Mouse (Mus musculus) forebrain, embryonic 13.5 days (tissue): ENCODE measurements around the gene Hes7. TPM values are rescaled to one million over a fixed set of nuclear protein-coding genes. Genes with fewer than 3 reads are reported as not detected.

Experiments
- ATAC-seq: fragments of 200-750 bp; cut with Nextera tagmentation; 2 replicates; pipeline ENCODE4 v1.8.0; 2017
- H3K27ac ChIP-seq: fragments of 300-500 bp; sonication (generic); 2 replicates; pipeline ENCODE4 v1.5.1; 2015; ENCODE audit warnings: inconsistent platforms, mild to moderate bottlenecking, moderate library complexity
- H3K27me3 ChIP-seq: fragments of 300-500 bp; sonication (generic); 2 replicates; pipeline ENCODE4 v1.6.1; 2015; ENCODE audit warnings: mild to moderate bottlenecking, inconsistent platforms
- H3K36me3 ChIP-seq: fragments of 300-500 bp; sonication (generic); 2 replicates; pipeline ENCODE4 v1.6.1; 2015; ENCODE audit warnings: mild to moderate bottlenecking, inconsistent platforms; ENCODE audit not compliant: poor library complexity, severe bottlenecking
- H3K4me1 ChIP-seq: fragments of 300-500 bp; sonication (generic); 2 replicates; pipeline ENCODE4 v1.6.1; 2015; ENCODE audit warnings: inconsistent platforms
- H3K4me2 ChIP-seq: fragments of 300-500 bp; sonication (generic); 2 replicates; pipeline ENCODE4 v1.6.1; 2015; ENCODE audit warnings: inconsistent platforms, mild to moderate bottlenecking, moderate library complexity
- H3K4me3 ChIP-seq: fragments of 300-500 bp; sonication (generic); 2 replicates; pipeline ENCODE4 v1.5.1; 2015; ENCODE audit warnings: mild to moderate bottlenecking, inconsistent platforms
- H3K9ac ChIP-seq: fragments of 300-500 bp; sonication (generic); 2 replicates; pipeline ENCODE4 v1.6.1; 2015; ENCODE audit warnings: mild to moderate bottlenecking, inconsistent platforms
- H3K9me3 ChIP-seq: fragments of 300-500 bp; sonication (generic); replicated peaks from 2 replicates; pipeline ENCODE4 v1.6.1; 2016; ENCODE audit warnings: inconsistent platforms
- WGBS: fragments of 180-500 bp; shearing (Covaris S2); methylation state at CpG from one replicate; pipeline ENCODE4 v1.1.7; 2015; 5-methylcytosine and 5-hydroxymethylcytosine counted together
- polyA plus RNA-seq: library from polyadenylated mRNA; unstranded; fragments of >200 nt; fragmentation: Nextera tagmentation; extraction: Ambion mirVana; gene quantifications from 2 replicates; pipeline ENCODE4 v1.2.1, GENCODE M21; 2015

Hes7 gene
- polyA plus RNA-seq, 1 experiment from 2014 or later: 0.12 TPM

DNA sequence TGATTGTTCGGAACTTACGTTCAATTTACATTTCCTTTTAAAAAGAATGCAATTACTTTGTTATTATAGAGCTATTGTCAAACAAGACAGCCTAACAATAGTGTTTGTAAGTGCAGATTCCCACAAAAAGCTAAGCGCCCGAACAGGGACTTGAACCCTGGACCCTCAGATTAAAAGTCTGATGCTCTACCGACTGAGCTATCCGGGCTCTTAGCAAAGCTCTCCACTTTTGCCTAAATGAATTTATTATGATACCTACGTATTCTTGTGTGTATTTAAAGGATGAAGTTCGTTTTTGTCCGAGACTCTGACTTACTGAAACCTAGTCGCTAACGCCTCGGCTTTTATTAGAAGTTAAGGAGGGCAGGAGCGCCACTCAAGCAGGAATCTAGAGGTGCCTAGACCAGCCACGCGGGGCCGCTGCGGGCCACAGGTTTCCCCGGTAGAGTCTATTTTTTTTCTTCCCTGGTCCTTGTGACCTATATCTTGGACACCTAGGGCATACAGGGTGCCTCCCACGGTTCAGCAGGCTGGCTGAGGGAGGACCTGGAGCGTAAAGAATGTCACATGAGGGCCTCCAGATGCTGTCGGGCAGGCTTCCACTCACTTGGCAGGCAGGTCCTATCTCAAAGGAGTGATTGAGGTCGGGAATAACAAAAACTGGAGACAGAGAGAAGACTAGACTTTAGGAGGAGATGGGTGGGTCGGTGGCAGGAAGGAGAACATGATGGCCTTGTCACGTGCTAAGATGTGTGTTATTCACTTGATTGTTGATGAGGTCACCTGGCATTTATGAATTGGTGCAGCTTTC, 5.0 kb downstream of the Hes7 start:
- Histone ChIP-seq H3K4me1 (peaks cover 33% of the 10 kb centered on the region), H3K36me3 (no peaks in the 10 kb centered on the region), H3K4me2 (peak overlapping the region; percentile 74), H3K9ac (peak overlapping the region; percentile 65), H3K4me3 (peak overlapping the region; percentile 65), H3K9me3 (no peaks in the 10 kb centered on the region), H3K27me3 (peaks cover 25% of the 10 kb centered on the region), H3K27ac (no peak overlapping the region)
- WGBS: under 1% methylated on average over 24 of the region's 24 CpGs
- peak; percentile 44 for ATAC-seq

DNA sequence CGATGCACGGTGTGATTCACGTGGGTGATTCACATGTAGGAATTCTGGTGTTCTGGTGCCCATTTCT, 5.5 kb downstream of the Hes7 start, which contains the start of gene Aloxe3:
Gene Aloxe3 (plus strand): TSS at position 45 of the 67 bp plus-strand sequence.
- Histone ChIP-seq H3K27ac (no peak within 1 kb of the TSS), H3K4me2 (peak within 1 kb of the TSS; percentile 74), H3K4me3 (peak within 1 kb of the TSS; percentile 65), H3K4me1 (peaks cover 30% of the 10 kb centered on the region), H3K27me3 (peaks cover 20% of the 10 kb centered on the region), H3K36me3 (no peaks in the 10 kb centered on the region), H3K9ac (peak within 1 kb of the TSS; percentile 65), H3K9me3 (no peaks in the 10 kb centered on the region)
- WGBS: 3% methylated on average over 3 of the region's 3 CpGs
- no peak for ATAC-seq

GRCm38 (mm10) chr11:69125919-69126705, 5.9 kb downstream of the Hes7 start:
- H3K4me2 ChIP-seq: peak overlapping the region; percentile 74
- no peak overlapping the region for H3K27ac ChIP-seq
- 8% methylated on average over 20 of the region's 20 CpGs for WGBS

DNA sequence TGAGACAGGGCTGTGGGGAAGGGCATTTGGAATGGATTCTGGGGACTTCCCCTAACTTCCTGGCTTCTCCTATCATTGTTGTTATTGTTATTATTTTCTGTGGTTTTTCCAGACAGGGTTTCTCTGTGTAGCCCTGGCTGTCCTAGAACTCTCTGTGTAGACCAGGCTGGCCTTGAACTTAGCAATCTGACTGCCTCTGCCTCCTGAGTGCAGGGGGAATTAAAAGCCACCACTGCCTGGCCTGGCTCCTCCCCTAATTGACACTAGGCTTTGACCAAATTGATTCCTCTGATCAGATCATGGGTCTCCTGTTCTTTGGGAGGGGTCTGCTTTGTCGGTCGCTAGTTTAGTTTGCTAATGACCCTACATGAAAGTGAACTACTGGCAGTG, 6.5 kb downstream of the Hes7 start:
- H3K4me3 ChIP-seq: peak overlapping the region; percentile 65
- peaks cover 19% of the 10 kb centered on the region for H3K4me1 ChIP-seq
- no peaks in the 10 kb centered on the region for H3K36me3 ChIP-seq
- H3K9ac ChIP-seq: 0 out of 2 replicates have a peak overlapping the region, but pooled peaks have one; percentile 65
- H3K9me3 ChIP-seq: no peaks in the 10 kb centered on the region
- H3K4me2 ChIP-seq: peak overlapping the region; percentile 74
- no peak overlapping the region for H3K27ac ChIP-seq
- ATAC-seq: no peak
- H3K27me3 ChIP-seq: peaks cover 16% of the 10 kb centered on the region
- WGBS: 53% methylated on average over 2 of the region's 2 CpGs

More at GRCm38 (mm10) chr11:69125919-69126705, 5.9 kb downstream of the Hes7 start:
- no peaks in the 10 kb centered on the region for H3K9me3 ChIP-seq
- H3K4me3 ChIP-seq: peak overlapping the region; percentile 65
- peak overlapping the region; percentile 65 for H3K9ac ChIP-seq
- H3K4me1 ChIP-seq: peaks cover 25% of the 10 kb centered on the region
- H3K27me3 ChIP-seq: peaks cover 16% of the 10 kb centered on the region
- ATAC-seq: no peak
- no peaks in the 10 kb centered on the region for H3K36me3 ChIP-seq

DNA sequence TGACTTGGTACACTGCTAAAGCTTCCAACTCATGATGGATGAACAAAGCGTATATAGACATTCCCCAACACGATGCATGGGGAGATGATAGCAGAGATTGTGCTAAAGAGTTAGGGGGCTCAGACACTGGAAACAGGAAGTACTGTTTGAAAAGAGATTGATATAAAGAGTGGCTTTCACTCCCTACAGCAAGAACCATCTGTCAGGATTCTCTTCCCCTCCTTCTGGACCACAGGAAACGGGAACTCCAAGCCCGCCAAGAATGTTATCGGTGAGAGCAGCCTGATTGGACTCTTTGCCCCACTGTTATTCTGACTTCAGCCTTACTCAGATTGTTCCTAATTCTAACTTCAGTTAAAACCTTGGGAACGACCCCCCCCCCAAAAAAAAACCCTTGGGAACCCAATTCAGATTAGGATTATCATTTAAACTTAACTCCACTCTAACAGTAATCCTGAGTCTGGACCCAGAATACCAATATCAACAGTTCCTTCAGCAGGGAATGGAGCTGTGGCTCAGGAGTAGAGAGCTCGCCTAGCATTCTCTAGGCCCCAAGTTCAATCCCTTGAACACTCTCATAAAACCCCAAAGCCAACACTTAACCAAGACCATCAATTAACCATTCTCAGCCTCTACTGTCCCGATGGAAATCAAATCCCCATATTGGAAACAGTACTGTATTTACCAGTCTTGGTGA, 8.4 kb downstream of the Hes7 start:
- Histone ChIP-seq H3K36me3 (no peaks in the 10 kb centered on the region), H3K4me2 (no peak overlapping the region), H3K4me1 (peaks cover 14% of the 10 kb centered on the region), H3K27me3 (peaks cover 16% of the 10 kb centered on the region), H3K4me3 (no peak overlapping the region), H3K9me3 (no peaks in the 10 kb centered on the region), H3K9ac (no peak overlapping the region), H3K27ac (no peak overlapping the region)
- WGBS: 78% methylated on average over 8 of the region's 8 CpGs
- ATAC-seq: no peak

DNA sequence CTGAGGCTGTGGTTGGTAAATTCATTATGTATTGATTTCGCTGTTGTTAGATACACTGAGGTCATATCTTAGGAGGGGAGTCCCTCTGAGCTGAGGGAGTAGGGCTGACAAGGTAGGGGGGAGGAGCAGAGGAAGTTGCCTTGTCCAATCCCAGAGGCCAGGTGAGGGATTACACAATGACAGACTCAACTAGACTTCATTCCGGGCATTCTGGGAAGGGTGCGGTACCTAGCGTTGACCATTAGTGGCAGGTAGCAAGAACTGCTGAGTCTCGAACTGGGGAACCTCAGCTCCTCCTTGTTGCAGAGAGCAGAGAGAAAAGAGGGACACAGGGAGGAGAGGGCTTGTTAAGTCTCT, 13.3 kb downstream of the Hes7 start:
- peaks cover 3% of the 10 kb centered on the region for H3K27me3 ChIP-seq
- no peak overlapping the region for H3K27ac ChIP-seq
- peak overlapping the region; percentile 47 for H3K4me3 ChIP-seq
- no peak for ATAC-seq
- H3K4me2 ChIP-seq: peak overlapping the region; percentile 73
- peak overlapping the region; percentile 61 for H3K9ac ChIP-seq
- peaks cover 14% of the 10 kb centered on the region; the same call in 1 of the 2 replicates for H3K4me1 ChIP-seq
- H3K36me3 ChIP-seq: no peaks in the 10 kb centered on the region
- 23% methylated on average over 5 of the region's 5 CpGs for WGBS
- no peaks in the 10 kb centered on the region for H3K9me3 ChIP-seq

DNA sequence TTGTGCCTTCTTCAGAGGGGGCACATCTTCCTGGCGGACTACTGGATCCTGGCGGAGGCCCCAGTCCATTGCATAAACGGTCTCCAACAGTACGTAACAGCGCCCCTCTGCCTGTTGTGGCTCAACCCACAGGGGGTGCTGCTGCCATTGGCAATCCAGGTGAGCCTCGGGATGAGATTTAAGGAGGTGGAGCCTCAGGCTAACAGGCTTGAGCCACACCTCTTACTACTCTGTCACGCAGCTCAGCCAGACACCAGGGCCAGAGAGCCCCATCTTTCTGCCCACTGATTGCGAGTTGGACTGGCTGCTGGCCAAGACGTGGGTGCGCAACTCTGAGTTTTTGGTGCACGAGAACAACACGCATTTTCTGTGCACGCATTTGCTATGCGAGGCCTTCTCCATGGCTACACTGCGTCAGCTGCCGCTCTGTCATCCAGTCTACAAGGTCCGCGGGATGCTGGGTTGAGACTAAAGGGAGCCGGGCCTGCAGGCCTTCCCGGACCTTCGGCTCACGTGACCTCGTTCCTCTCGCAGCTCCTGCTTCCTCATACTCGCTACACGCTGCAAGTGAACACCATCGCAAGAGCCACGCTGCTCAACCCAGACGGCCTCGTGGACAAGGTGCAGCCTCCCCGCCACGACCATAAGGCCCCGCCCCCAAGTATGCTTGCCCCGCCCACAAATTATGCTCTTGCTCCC, 13.9 kb downstream of the Hes7 start:
- H3K9me3 ChIP-seq: no peaks in the 10 kb centered on the region
- H3K4me1 ChIP-seq: peaks cover 14% of the 10 kb centered on the region; the same call in 1 of the 2 replicates
- H3K27me3 ChIP-seq: peaks cover 3% of the 10 kb centered on the region
- WGBS: 2% methylated on average over 34 of the region's 34 CpGs
- ATAC-seq: peak; percentile 71
- no peaks in the 10 kb centered on the region for H3K36me3 ChIP-seq
- peak overlapping the region; percentile 73 for H3K4me2 ChIP-seq
- peak overlapping the region; percentile 61 for H3K9ac ChIP-seq
- H3K4me3 ChIP-seq: peak overlapping the region; percentile 47
- no peak overlapping the region for H3K27ac ChIP-seq

DNA sequence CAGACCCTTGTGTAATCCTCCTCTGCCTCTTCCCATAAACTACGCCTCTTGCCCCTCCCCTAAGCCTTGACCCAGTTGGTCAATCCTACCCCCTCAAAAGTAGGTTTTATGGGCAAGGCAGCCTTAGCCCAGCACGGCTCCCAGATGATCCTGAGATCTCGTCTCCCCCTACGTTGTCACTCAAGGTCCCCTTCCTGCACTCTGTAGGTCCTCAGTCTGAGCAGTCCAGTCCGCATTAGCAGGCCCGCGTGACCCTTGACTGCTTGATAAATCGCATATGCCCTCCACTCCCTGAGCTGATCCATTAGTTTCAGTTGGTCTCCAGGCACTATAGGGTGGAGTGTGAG, 14.4 kb downstream of the Hes7 start:
- H3K27ac ChIP-seq: no peak overlapping the region
- H3K4me3 ChIP-seq: peak overlapping the region; percentile 47
- peaks cover 3% of the 10 kb centered on the region for H3K27me3 ChIP-seq
- H3K36me3 ChIP-seq: no peaks in the 10 kb centered on the region
- peak overlapping the region; percentile 61 for H3K9ac ChIP-seq
- ATAC-seq: peak; percentile 48; the same call in 1 of the 2 replicates
- 18% methylated on average over 8 of the region's 8 CpGs for WGBS
- H3K4me1 ChIP-seq: peaks cover 14% of the 10 kb centered on the region; the same call in 1 of the 2 replicates
- H3K9me3 ChIP-seq: no peaks in the 10 kb centered on the region
- H3K4me2 ChIP-seq: peak overlapping the region; percentile 73

DNA sequence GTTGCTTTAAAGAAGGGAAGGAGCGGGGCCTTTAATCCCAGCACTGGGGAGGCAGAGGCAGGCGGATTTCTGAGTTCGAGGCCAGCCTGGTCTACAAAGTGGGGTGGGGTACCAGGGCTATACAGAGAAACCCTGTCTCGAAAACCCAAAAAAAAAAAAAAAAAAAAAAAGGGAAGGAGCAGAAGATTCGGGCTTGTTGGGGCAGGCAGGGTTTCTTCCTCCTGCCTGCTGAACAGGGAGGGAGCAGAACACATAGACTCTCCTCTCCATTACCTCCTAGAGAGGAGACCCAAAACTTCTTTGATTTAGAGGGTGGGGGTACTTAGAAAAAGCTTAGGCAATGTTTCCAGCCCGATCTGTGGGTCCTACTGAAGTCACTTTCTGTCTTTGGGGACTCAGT, 15.2 kb downstream of the Hes7 start:
- Histone ChIP-seq H3K4me2 (no peak overlapping the region), H3K27ac (no peak overlapping the region), H3K9ac (no peak overlapping the region), H3K27me3 (no peaks in the 10 kb centered on the region; the same call in 1 of the 2 replicates), H3K4me1 (peaks cover 14% of the 10 kb centered on the region; the same call in 1 of the 2 replicates), H3K9me3 (no peaks in the 10 kb centered on the region), H3K36me3 (no peaks in the 10 kb centered on the region), H3K4me3 (no peak overlapping the region)
- WGBS: 88% methylated on average over 6 of the region's 6 CpGs
- no peak for ATAC-seq

DNA sequence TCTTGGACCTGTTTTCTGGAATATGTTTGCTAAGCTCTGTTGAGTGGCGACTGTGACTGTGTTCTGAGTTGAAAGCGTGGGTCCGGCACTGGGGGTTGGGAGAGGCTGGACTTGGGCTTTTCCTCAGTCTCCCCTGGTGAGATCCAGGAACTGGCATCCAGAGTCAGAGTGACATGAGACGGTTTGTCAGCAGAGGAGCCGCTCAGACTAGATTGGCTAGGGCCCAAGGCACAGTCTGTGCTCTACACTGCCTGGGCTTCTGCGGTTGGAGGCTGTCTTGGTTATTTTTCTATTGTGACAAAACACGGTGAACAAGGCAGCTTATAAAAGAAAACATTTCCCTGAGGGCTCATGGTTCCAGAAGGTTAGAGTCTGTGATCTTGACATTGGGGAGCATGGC, 27.3 kb downstream of the Hes7 start:
- H3K4me1 ChIP-seq: peaks cover 5% of the 10 kb centered on the region; the same call in 1 of the 2 replicates
- H3K4me2 ChIP-seq: no peak overlapping the region
- ATAC-seq: no peak
- no peaks in the 10 kb centered on the region for H3K9me3 ChIP-seq
- H3K4me3 ChIP-seq: no peak overlapping the region
- no peak overlapping the region for H3K9ac ChIP-seq
- H3K36me3 ChIP-seq: no peaks in the 10 kb centered on the region
- no peak overlapping the region for H3K27ac ChIP-seq
- WGBS: 73% methylated on average over 7 of the region's 7 CpGs
- H3K27me3 ChIP-seq: peaks cover 11% of the 10 kb centered on the region

DNA sequence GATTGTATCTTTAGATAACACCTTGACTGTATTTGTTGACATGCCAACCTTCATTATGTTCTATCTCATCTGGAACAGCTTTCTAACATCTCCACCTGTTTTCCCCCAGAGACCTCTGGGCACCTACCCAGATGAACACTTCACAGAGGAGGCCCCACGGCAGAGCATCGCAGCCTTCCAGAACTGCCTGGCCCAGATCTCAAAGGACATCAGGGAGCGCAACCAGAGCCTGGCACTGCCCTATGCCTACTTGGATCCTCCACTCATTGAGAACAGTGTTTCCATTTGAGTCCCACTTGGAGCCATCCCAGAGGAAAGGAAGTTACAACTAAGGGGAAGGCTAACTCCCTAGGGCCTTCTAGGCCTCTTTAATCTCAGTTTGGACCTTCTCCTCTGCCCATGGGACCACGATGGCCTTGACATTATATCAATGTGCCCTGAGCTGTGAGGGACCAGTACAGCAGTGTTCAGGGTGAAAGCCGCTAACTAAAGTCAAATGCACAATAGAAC, 28.3 kb downstream of the Hes7 start:
- Histone ChIP-seq H3K9ac (no peak overlapping the region), H3K27ac (no peak overlapping the region), H3K27me3 (peaks cover 11% of the 10 kb centered on the region), H3K4me2 (no peak overlapping the region), H3K36me3 (no peaks in the 10 kb centered on the region), H3K9me3 (no peaks in the 10 kb centered on the region), H3K4me3 (no peak overlapping the region), H3K4me1 (peaks cover 5% of the 10 kb centered on the region; the same call in 1 of the 2 replicates)
- 94% methylated on average over 5 of the region's 5 CpGs for WGBS
- no peak for ATAC-seq
